Mouse (Mus musculus) heart, embryonic 15.5 days (tissue): ENCODE data around the gene Uvrag. TPM values are rescaled to one million over a fixed set of nuclear protein-coding genes. Genes with fewer than 3 reads are reported as not detected.
A peak's percentile ranks its signal among the peaks of the same experiment; 100 is the strongest.

Source experiments
- ATAC-seq: fragments of 200-750 bp; cut with Nextera tagmentation; replicated peaks from 2 replicates; pipeline ENCODE4 v1.8.0; 2017; ENCODE audit warnings: low read depth, moderate TSS enrichment; ENCODE audit not compliant: insufficient number of reproducible peaks, insufficient read depth, low FRiP score
- H3K27ac ChIP-seq: fragments of 300-500 bp; sonication (generic); 2 replicates; pipeline ENCODE4 v1.5.1; 2015; ENCODE audit warnings: mild to moderate bottlenecking, inconsistent platforms
- H3K27me3 ChIP-seq: fragments of 300-500 bp; sonication (generic); 2 replicates; pipeline ENCODE4 v1.6.1; 2015; ENCODE audit warnings: inconsistent platforms
- H3K36me3 ChIP-seq: fragments of 300-500 bp; sonication (generic); 2 replicates; pipeline ENCODE4 v1.6.1; 2015; ENCODE audit warnings: mild to moderate bottlenecking, inconsistent platforms
- H3K4me1 ChIP-seq: fragments of 300-500 bp; sonication (generic); replicated peaks from 2 replicates; pipeline ENCODE4 v1.6.1; 2015; ENCODE audit warnings: inconsistent platforms
- H3K4me2 ChIP-seq: fragments of 300-500 bp; sonication (generic); 2 replicates; pipeline ENCODE4 v1.6.1; 2015; ENCODE audit warnings: inconsistent platforms, mild to moderate bottlenecking, moderate library complexity
- H3K4me3 ChIP-seq: fragments of 300-500 bp; sonication (generic); 2 replicates; pipeline ENCODE4 v1.5.1; 2015; ENCODE audit warnings: mild to moderate bottlenecking, inconsistent platforms
- H3K9ac ChIP-seq: fragments of 300-500 bp; sonication (generic); 2 replicates; pipeline ENCODE4 v1.6.1; 2015; ENCODE audit warnings: mild to moderate bottlenecking, inconsistent platforms
- H3K9me3 ChIP-seq: fragments of 300-500 bp; sonication (generic); replicated peaks from 2 replicates; pipeline ENCODE4 v1.6.1; 2016; ENCODE audit warnings: inconsistent platforms
- WGBS: fragments of 180-500 bp; shearing (Covaris S2); methylation state at CpG from one replicate; pipeline ENCODE4 v1.1.7; 2015; ENCODE audit warnings: mixed read lengths; 5-methylcytosine and 5-hydroxymethylcytosine counted together
- polyA plus RNA-seq: library from polyadenylated mRNA; unstranded; fragments of >200 nt; fragmentation: Nextera tagmentation; extraction: Ambion mirVana; gene quantifications from 2 replicates; pipeline ENCODE4 v1.2.1, GENCODE M21; 2015

Uvrag gene
- polyA plus RNA-seq, 1 experiment from 2014 or later, result 16.0 TPM

DNA sequence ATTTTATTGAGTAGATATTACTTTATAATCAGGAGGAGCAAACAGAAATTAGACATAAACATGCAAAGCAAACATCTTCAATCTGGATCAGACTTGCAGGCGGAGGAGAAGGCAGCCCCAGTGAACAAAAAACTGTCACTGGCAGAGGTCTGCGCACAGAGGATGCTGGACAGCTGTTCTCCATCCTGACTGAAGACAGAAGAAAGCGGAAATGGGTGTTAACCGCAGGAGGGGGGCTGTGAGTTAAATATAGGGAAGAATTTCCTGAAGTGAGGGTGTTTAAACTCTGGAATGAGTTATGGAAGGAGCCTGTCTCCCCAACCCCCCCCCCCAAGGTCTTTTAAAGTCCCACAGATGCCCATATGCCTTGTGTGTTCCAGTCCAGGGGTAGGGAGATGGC is 241.1 kb downstream of the Uvrag start:
- 59% methylated on average over 4 of the region's 4 CpGs for WGBS
- H3K9ac ChIP-seq, result no peak overlapping the region

DNA sequence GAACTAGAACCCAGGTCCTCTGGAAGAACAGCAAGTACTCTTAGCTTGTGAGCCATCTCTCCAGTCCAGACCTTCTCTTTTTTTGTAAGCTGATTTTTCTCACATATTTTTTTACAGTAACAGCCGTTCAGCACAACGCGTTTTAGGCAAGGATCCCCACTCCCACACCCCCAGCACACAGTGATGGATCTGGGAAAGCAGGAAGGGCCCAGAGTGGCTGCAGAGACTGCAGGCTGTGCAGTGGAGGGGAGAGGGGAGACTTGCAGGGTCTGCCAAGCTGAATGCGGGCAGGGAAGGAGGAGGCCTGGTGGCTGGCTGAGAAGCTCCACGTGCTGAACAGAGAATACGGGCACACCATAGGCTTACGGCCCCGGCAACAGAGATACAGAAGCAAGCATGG is 243.6 kb downstream of the Uvrag start:
- no peak for ATAC-seq
- Histone ChIP-seq H3K36me3 (no peaks in the 10 kb centered on the region), H3K4me3 (no peak overlapping the region), H3K9me3 (no peaks in the 10 kb centered on the region), H3K4me1 (peaks cover 34% of the 10 kb centered on the region), H3K27me3 (no peaks in the 10 kb centered on the region), H3K9ac (no peak overlapping the region), H3K4me2 (no peak overlapping the region), H3K27ac (no peak overlapping the region)
- 88% methylated on average over 8 of the region's 8 CpGs for WGBS

More for the DNA sequence above, 241.1 kb downstream of the Uvrag start:
- H3K36me3 ChIP-seq, result no peaks in the 10 kb centered on the region
- H3K27ac ChIP-seq, result peak overlapping the region; percentile 37
- H3K27me3 ChIP-seq, result no peaks in the 10 kb centered on the region
- ATAC-seq, result peak; percentile 29; the same call in 1 of the 2 replicates
- no peak overlapping the region for H3K4me2 ChIP-seq
- H3K4me1 ChIP-seq, result peaks cover 30% of the 10 kb centered on the region
- no peak overlapping the region for H3K4me3 ChIP-seq
- H3K9me3 ChIP-seq, result no peaks in the 10 kb centered on the region

DNA sequence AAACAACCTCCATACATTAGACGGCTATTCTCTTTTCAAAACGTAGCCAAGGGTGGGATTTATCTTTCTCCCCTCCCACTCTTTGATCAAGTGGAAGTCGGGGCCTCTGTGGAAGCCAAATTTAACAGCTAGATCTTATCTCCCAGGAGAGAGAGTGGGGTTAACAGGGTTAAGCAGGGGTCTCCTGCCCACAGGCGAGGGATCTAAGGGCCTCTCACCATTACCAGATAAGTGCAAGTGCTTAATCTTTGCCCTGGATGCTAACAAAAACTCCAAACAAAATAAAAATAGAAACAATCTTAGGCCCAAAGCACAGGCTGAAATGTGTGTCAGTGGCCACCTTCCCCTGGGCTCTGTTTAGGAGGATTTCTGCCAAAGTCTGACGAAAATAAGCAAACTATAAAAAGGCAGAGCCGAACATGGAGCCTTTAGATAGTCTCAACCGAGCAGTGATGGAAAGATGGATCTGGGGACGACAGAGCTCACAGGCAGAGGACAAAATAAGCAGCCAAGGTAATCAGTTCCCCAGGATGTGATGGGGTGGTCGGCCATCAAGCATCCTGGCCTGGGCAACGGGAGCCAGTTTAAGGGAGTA is 245.3 kb downstream of the Uvrag start:
- 9% methylated on average over 10 of the region's 10 CpGs for WGBS
- Histone ChIP-seq H3K4me1 (peaks cover 34% of the 10 kb centered on the region), H3K27ac (peak overlapping the region; percentile 48), H3K36me3 (no peaks in the 10 kb centered on the region), H3K27me3 (no peaks in the 10 kb centered on the region), H3K9me3 (no peaks in the 10 kb centered on the region), H3K4me2 (peak overlapping the region; percentile 18; the same call in 1 of the 2 replicates), H3K9ac (no peak overlapping the region), H3K4me3 (no peak overlapping the region)
- no peak for ATAC-seq

DNA sequence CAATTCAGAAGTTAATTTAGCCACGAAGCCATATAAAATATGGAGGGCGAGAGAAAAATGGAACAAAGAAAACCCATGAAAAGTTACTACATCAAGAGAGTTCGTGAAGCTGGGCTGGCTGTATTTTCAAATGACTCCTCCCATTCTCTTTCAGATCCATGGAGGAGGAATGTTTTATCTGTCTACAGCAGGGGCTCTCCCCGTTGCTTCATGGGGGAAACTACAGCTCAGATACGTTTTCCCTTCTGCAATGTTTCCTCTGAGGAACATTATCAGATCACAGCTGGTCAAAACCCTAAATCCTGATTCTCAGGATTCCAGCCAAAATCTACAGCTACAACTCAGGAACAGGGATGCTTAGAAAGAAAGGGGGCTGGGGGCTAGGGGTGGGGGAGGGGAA is 246.2 kb downstream of the Uvrag start:
- Histone ChIP-seq H3K4me1 (peaks cover 28% of the 10 kb centered on the region), H3K4me2 (peak overlapping the region; percentile 18; the same call in 1 of the 2 replicates), H3K27me3 (no peaks in the 10 kb centered on the region), H3K36me3 (no peaks in the 10 kb centered on the region), H3K9ac (no peak overlapping the region), H3K4me3 (no peak overlapping the region), H3K9me3 (no peaks in the 10 kb centered on the region), H3K27ac (peak overlapping the region; percentile 48; the same call in 1 of the 2 replicates)
- 42% methylated on average over 5 of the region's 5 CpGs for WGBS
- 0 out of 2 replicates have a peak, but pooled peaks have one; percentile 16 for ATAC-seq

DNA sequence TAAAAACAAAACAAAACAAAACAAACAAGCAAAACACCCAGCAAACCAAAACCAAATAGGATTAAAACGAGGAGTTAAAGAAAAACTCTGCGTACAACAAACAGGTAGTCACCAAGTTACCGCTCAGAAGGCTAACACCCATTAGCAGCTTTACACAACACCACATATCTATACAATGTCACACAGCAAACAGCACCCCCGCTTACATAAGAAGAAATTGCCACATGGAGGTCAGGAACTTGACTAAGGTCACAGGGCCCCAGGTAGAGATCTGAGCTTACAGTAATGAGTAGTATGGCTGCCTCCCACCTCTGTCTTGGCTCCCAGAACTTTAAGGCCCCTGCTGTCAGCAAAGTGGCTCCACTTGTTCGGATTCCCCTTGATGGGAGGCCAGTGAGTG is 246.6 kb downstream of the Uvrag start:
- H3K4me2 ChIP-seq, result no peak overlapping the region
- ATAC-seq, result no peak
- no peaks in the 10 kb centered on the region for H3K9me3 ChIP-seq
- no peaks in the 10 kb centered on the region for H3K36me3 ChIP-seq
- H3K4me3 ChIP-seq, result no peak overlapping the region
- H3K4me1 ChIP-seq, result peaks cover 28% of the 10 kb centered on the region
- no peak overlapping the region for H3K9ac ChIP-seq
- H3K27ac ChIP-seq, result no peak overlapping the region
- WGBS, result 85% methylated on average over 5 of the region's 5 CpGs
- no peaks in the 10 kb centered on the region for H3K27me3 ChIP-seq

DNA sequence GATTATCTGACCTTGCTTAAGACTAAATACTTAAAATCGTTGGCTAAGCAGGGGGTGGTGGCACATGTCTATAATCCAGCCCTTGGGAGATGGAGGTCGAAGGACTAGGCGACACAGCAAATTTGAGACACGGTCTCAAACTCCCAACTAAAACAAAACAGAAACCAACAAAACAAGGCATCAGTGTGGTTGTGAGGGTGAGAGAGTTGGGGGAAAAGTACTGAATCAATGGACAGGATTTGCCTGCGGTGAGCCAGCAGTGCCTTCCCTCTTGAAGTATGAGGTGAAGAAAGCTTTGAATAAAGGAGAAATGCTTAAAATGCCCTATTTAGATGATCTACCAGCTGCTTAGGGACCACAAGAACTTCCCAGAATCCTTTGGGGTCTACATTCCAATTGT is 247.8 kb downstream of the Uvrag start:
- no peak for ATAC-seq
- no peaks in the 10 kb centered on the region; the same call in 1 of the 2 replicates for H3K36me3 ChIP-seq
- no peaks in the 10 kb centered on the region for H3K9me3 ChIP-seq
- WGBS, result 90% methylated on average over 5 of the region's 5 CpGs
- no peak overlapping the region for H3K9ac ChIP-seq
- H3K4me1 ChIP-seq, result peaks cover 28% of the 10 kb centered on the region
- H3K27ac ChIP-seq, result no peak overlapping the region
- H3K4me3 ChIP-seq, result no peak overlapping the region
- no peaks in the 10 kb centered on the region for H3K27me3 ChIP-seq
- no peak overlapping the region for H3K4me2 ChIP-seq

DNA sequence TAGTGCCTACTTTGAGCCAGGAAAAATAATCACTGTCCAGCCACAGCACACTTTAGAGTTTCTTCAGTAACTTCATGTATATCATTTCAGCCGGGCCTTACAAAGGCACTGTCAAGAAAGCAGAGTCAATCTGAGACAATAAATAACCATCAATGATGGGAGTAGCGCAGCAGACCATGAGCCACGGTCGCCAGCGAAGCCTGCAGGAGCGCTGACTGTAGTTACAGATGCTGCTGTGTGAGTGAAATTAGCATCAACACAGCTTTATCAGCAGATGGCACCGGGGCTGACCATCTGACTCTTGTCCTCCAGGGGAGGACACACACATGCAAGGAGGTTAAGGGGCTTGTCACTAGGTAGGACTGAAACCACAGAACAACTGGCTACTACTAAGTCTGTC is 251.7 kb downstream of the Uvrag start:
- Histone ChIP-seq H3K9me3 (no peaks in the 10 kb centered on the region), H3K27ac (no peak overlapping the region), H3K4me2 (no peak overlapping the region), H3K27me3 (no peaks in the 10 kb centered on the region), H3K4me1 (peaks cover 2% of the 10 kb centered on the region; the same call in 1 of the 2 replicates), H3K4me3 (no peak overlapping the region), H3K9ac (no peak overlapping the region), H3K36me3 (no peaks in the 10 kb centered on the region; the same call in 1 of the 2 replicates)
- ATAC-seq, result no peak
- 72% methylated on average over 7 of the region's 7 CpGs for WGBS

DNA sequence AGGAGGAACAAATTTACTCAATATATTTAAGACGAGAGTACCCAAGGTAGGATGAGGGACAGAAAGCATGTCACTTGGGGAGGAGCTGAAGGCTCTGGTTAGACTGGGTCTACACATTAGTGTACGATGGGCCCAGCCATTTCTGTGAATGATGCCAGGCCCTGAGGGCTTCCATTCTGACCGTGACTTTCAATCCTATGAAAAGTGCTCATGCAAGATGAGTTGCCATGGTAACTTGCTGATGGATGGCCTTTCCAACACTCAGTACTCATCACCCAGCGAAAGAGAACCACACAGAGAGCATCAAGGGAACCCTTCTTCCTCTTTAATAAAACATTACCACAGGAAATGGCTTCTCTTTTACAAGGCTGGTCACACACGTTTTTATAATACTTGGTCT is 252.1 kb downstream of the Uvrag start:
- Histone ChIP-seq H3K9me3 (no peaks in the 10 kb centered on the region), H3K4me2 (no peak overlapping the region), H3K27me3 (no peaks in the 10 kb centered on the region), H3K9ac (no peak overlapping the region), H3K4me3 (no peak overlapping the region), H3K4me1 (no peaks in the 10 kb centered on the region), H3K36me3 (no peaks in the 10 kb centered on the region; the same call in 1 of the 2 replicates), H3K27ac (no peak overlapping the region)
- WGBS, result 72% methylated on average over 5 of the region's 5 CpGs
- ATAC-seq, result no peak

DNA sequence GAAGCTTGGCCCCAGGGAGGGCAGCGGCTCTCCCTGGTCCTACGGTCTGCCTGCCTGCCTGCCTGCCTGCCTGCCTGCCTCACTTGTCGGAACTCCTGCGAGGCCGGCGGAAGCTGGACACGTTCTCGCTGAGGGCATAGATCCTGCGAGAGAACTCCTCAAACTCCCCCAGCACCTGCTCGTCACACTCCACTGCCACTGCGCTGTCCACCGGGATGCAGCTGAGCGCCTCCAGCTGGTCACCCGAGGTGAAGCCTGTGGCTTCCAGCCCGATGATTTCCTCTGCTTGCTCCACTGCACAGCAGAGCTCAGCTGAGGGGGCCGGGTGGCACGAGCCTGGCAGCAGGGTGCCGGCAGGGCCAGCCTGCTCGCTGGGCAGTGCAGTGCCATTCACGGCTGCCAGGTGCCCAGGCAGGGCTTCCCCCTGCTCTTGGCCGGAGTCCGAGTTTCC is 253.1 kb downstream of the Uvrag start:
- WGBS, result 74% methylated on average over 22 of the region's 22 CpGs
- ATAC-seq, result no peak
- Histone ChIP-seq H3K36me3 (no peaks in the 10 kb centered on the region; the same call in 1 of the 2 replicates), H3K9ac (no peak overlapping the region), H3K9me3 (no peaks in the 10 kb centered on the region), H3K27ac (no peak overlapping the region), H3K27me3 (no peaks in the 10 kb centered on the region), H3K4me2 (no peak overlapping the region), H3K4me3 (no peak overlapping the region), H3K4me1 (no peaks in the 10 kb centered on the region)

DNA sequence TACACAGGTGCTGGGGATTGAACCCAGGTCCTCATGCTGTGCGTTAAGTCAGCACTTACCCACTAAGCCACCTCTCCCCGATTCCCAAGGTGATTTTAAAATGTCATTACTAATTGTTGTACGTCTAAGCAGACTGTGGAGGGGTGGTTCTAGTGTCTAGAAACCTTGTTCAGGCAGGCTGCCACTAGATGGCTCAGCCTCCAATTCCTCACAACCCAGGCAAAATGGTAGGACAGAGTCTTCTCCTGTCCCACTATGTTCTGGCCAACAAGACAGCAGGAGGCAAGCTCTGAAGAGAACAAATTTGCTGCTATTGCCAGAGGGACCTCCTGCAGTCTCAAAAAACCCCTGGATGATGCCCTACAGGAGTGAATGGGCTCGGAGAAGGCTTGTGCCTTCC is 259.1 kb downstream of the Uvrag start:
- Histone ChIP-seq H3K4me2 (no peak overlapping the region), H3K27ac (no peak overlapping the region), H3K9me3 (no peaks in the 10 kb centered on the region), H3K36me3 (no peaks in the 10 kb centered on the region), H3K27me3 (no peaks in the 10 kb centered on the region), H3K4me1 (peaks cover 4% of the 10 kb centered on the region), H3K9ac (no peak overlapping the region), H3K4me3 (no peak overlapping the region)
- 67% methylated on average over 4 of the region's 4 CpGs for WGBS
- no peak for ATAC-seq

DNA sequence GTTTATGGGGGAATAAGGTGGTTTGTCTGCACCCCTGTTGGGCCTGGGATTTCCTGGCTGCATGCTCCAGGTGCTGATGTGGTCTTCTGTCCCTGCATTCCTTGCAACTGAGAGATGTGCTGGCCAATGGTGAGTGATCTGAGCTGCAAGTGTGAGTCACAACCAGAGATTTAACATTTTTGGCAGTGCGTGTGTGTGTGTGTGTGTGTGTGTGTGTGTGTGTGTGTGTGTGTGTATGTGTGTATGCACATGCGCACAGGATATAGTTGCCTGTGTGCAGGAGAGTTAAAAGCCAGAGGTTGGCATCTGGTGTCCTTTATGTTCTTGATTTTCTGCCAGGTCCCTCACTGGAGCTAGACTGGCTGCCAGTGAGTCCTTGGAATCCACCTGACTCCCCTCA is 261.8 kb downstream of the Uvrag start:
- ATAC-seq, result no peak

DNA sequence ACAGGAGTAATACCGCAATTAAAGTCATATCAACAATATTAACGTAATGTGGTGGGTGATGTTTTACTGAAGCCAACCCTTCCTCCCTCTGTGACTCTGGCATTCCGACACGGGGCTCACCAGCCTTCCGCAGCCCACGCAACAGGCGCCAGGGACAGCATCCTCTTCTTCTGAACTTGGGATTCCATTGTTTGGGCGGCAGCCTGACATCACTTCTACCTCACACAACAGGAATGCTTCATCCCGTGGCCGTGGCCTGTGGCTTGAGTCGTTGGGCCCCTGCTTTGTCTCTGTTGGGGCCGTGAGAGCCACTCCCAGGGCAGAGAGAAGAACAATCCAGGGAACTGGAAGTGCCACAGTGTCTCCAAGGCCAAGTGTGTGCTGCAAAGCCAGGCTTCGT is 264.8 kb downstream of the Uvrag start:
- WGBS, result 43% methylated on average over 13 of the region's 13 CpGs
- Histone ChIP-seq H3K27ac (0 out of 2 replicates have a peak overlapping the region, but pooled peaks have one; percentile 31), H3K9me3 (no peaks in the 10 kb centered on the region), H3K27me3 (no peaks in the 10 kb centered on the region), H3K9ac (no peak overlapping the region), H3K4me2 (no peak overlapping the region), H3K36me3 (no peaks in the 10 kb centered on the region), H3K4me1 (peaks cover 30% of the 10 kb centered on the region), H3K4me3 (no peak overlapping the region)
- no peak for ATAC-seq

More for the DNA sequence above, 261.8 kb downstream of the Uvrag start:
- Histone ChIP-seq H3K4me1 (peaks cover 27% of the 10 kb centered on the region), H3K4me2 (no peak overlapping the region), H3K9me3 (no peaks in the 10 kb centered on the region), H3K9ac (no peak overlapping the region), H3K27me3 (no peaks in the 10 kb centered on the region), H3K27ac (no peak overlapping the region), H3K4me3 (no peak overlapping the region), H3K36me3 (no peaks in the 10 kb centered on the region)
- WGBS, result 75% methylated on average over 2 of the region's 2 CpGs
